Mouse (Mus musculus) hematopoietic stem cell, adult 5-6 weeks (primary cell): ENCODE data around the gene Olfr373. TPM values are rescaled to one million over a fixed set of nuclear protein-coding genes. Genes with fewer than 3 reads are reported as not detected.
"Not testable (repeated sequence)": the region's sequence is repeated elsewhere in the genome, so short reads cannot be mapped to it uniquely, and the experiment has no call there.

Source experiments
- ATAC-seq, 2 experiments: fragments of 125-278 bp in 1 of 2; replicated peaks in 1 of 2; 2 replicates each; pipeline ENCODE4 v1.8.0; 2016 to 2017; ENCODE audit warnings: inconsistent platforms in 2 of 2, mild to moderate bottlenecking in 2 of 2, moderate number of reproducible peaks in 2 of 2, low read depth in 1 of 2, moderate TSS enrichment in 1 of 2; ENCODE audit not compliant: low FRiP score in 2 of 2, poor library complexity in 2 of 2, severe bottlenecking in 2 of 2, insufficient read depth in 1 of 2, low TSS enrichment in 1 of 2
- total RNA-seq: library from RNA; stranded (forward); fragments of 172-1452, 232-1000 nt; gene quantifications from 2 replicates; pipeline ENCODE4 v1.2.3, GENCODE M21; 2017

Olfr373 gene
- total RNA-seq: not detected in 2 replicates

- ATAC-seq: not testable (repeated sequence)
Observed at GRCm38 (mm10) chr8:72082877-72083276, at the start of gene Olfr373. Gene Olfr373, plus strand, starts transcription at chr8:72083177.

- not testable (repeated sequence) for ATAC-seq
Observed at GRCm38 (mm10) chr8:72040918-72041317, 42.1 kb upstream of the Olfr373 start, which contains the start of gene Olfr372. Gene Olfr372, plus strand, starts transcription at chr8:72041218.

- ATAC-seq: peak; percentile 49 to 62; a peak in 3 of 4 replicates
Observed at GRCm38 (mm10) chr8:72042493-72042892, 40.5 kb upstream of the Olfr373 start.

- not testable (repeated sequence) for ATAC-seq
Observed at GRCm38 (mm10) chr8:72054633-72055032, 28.3 kb upstream of the Olfr373 start.

GRCm38 (mm10) chr8:72057643-72058042, 25.3 kb upstream of the Olfr373 start:
- ATAC-seq: not testable (repeated sequence)

GRCm38 (mm10) chr8:72066819-72067399, 16.1 kb upstream of the Olfr373 start:
- peak; percentile 96 to 97 for ATAC-seq

GRCm38 (mm10) chr8:72084744-72085143, 1.8 kb downstream of the Olfr373 start:
- ATAC-seq: peak; percentile 88 to 93

- ATAC-seq: not testable (repeated sequence)
Observed at GRCm38 (mm10) chr8:72087611-72088010, 4.6 kb downstream of the Olfr373 start.

GRCm38 (mm10) chr8:72096721-72097120, 13.7 kb downstream of the Olfr373 start:
- not testable (repeated sequence) for ATAC-seq

GRCm38 (mm10) chr8:72099377-72100103, 16.6 kb downstream of the Olfr373 start:
- ATAC-seq: not testable (repeated sequence)

GRCm38 (mm10) chr8:72105165-72105564, 22.2 kb downstream of the Olfr373 start:
- ATAC-seq: no peak

GRCm38 (mm10) chr8:72106740-72107139, 23.8 kb downstream of the Olfr373 start, which contains the start of gene Olfr374:
Gene Olfr374, plus strand, starts transcription at chr8:72107040.
- ATAC-seq: no peak

- peak; percentile 12 to 42; a peak in 1 of 4 replicates for ATAC-seq
Observed at GRCm38 (mm10) chr8:72110876-72111275, 27.9 kb downstream of the Olfr373 start.

GRCm38 (mm10) chr8:72112486-72112885, 29.5 kb downstream of the Olfr373 start:
- ATAC-seq: no peak

- no peak for ATAC-seq
Observed at GRCm38 (mm10) chr8:72115202-72115601, 32.2 kb downstream of the Olfr373 start.

GRCm38 (mm10) chr8:72118616-72119015, 35.6 kb downstream of the Olfr373 start:
- ATAC-seq: no peak

- ATAC-seq: not testable (repeated sequence)
Observed at GRCm38 (mm10) chr8:72121486-72121885, 38.5 kb downstream of the Olfr373 start.

- ATAC-seq: no peak
Observed at GRCm38 (mm10) chr8:72121997-72122396, 39.0 kb downstream of the Olfr373 start.
